Mouse (Mus musculus) heart, postnatal 36 days (tissue): ENCODE data around the gene Syp. TPM values are rescaled to one million over a fixed set of nuclear protein-coding genes. Genes with fewer than 3 reads are reported as not detected.
A peak's percentile ranks its signal among the peaks of the same experiment; 100 is the strongest.

ENCODE experiments used
- DNase-seq, 2 experiments: peaks; one replicate each; pipeline ENCODE4 v3.0.0; 2021 to 2022
- intact Hi-C: fragments of 180-260 bp; cut with DNase I; formaldehyde crosslinking; loops from one replicate; pipeline ENCODE4 v1.15.1; 2025
- total RNA-seq, 2 experiments: library from RNA; stranded (reverse); gene quantifications; 2 replicates each; pipeline ENCODE4 v1.2.3; 2021

Syp gene
- total RNA-seq, 2 experiments from 2014 or later, result 1.0 to 2.6 TPM

GRCm38 (mm10) chrX:7696954-7697381, 58.7 kb downstream of the Syp start, which contains the start of gene Gpkow:
Gene Gpkow (plus strand): TSS chrX:7697131.
- intact Hi-C loops, result loop anchor here (5.0 to 10.0 kb wide), 3 partner anchors 90 to 372 kb away; partner anchors contain the start of genes Cacna1f, Ccdc22, Foxp3 and Ppp1r3f
- peak; percentile 71 to 72 for DNase-seq

Other genes with a start within 250 kb of the Syp start
- not detected for gene Foxp3, start 64.8 kb upstream of the Syp start, total RNA-seq
- 1 to 10 TPM; 2.0 to 3.0 TPM for gene Ppp1r3f, start 64.2 kb upstream of the Syp start, total RNA-seq
- gene Ccdc22, start 33.0 kb upstream of the Syp start, total RNA-seq, result 10 to 100 TPM; 10.8 to 10.9 TPM
- not detected for gene Cacna1f, start 31.4 kb upstream of the Syp start, total RNA-seq
- gene Prickle3, start 18.8 kb downstream of the Syp start, total RNA-seq, result 10 to 100 TPM; 17.0 to 26.0 TPM
- 10 to 100 TPM; 48.4 to 62.1 TPM for gene Plp2, start 32.9 kb downstream of the Syp start, total RNA-seq
- gene Magix, start 42.8 kb downstream of the Syp start, total RNA-seq, result 10 to 100 TPM; 25.2 to 33.2 TPM
- gene Gpkow, start 58.7 kb downstream of the Syp start, total RNA-seq, result 10 to 100 TPM; 19.1 to 21.4 TPM
- gene Wdr45, start 75.9 kb downstream of the Syp start, total RNA-seq, result 10 to 100 TPM; 46.3 to 55.4 TPM
- under 1 TPM in 1 of 2 experiments, not detected in 1; 0.68 TPM for gene Gm45208, start 83.8 kb downstream of the Syp start, total RNA-seq
- gene Praf2, start 90.0 kb downstream of the Syp start, total RNA-seq, result 1 to 10 TPM; 5.4 to 5.7 TPM
- gene Ccdc120, start 112.4 kb downstream of the Syp start, total RNA-seq, result 1 to 10 TPM in 1 of 2 experiments, under 1 TPM in 1; 0.42 to 1.8 TPM
- gene Tfe3, start 124.1 kb downstream of the Syp start, total RNA-seq, result 10 to 100 TPM; 14.3 to 17.3 TPM
- gene Gripap1, start 151.3 kb downstream of the Syp start, total RNA-seq, result 10 to 100 TPM; 25.1 to 25.4 TPM
- gene Kcnd1, start 183.8 kb downstream of the Syp start, total RNA-seq, result under 1 TPM; 0.19 to 0.28 TPM
- 10 to 100 TPM; 26.1 to 27.8 TPM for gene Otud5, start 202.9 kb downstream of the Syp start, total RNA-seq
- 1 to 10 TPM; 2.4 to 3.3 TPM for gene Pim2, start 239.8 kb downstream of the Syp start, total RNA-seq
- gene Slc35a2, start 245.6 kb downstream of the Syp start, total RNA-seq, result 10 to 100 TPM; 13.2 to 16.7 TPM